Mouse (Mus musculus): Measurements from ENCODE around the gene March9. TPM values are rescaled to one million over a fixed set of nuclear protein-coding genes. Genes with fewer than 3 reads are reported as not detected.
A peak's percentile ranks its signal among the peaks of the same experiment; 100 is the strongest.

Gene March9
- polyA plus RNA-seq (2012; rRNA removed) = 1.9 and 6.9 TPM in 2 replicates

DNA sequence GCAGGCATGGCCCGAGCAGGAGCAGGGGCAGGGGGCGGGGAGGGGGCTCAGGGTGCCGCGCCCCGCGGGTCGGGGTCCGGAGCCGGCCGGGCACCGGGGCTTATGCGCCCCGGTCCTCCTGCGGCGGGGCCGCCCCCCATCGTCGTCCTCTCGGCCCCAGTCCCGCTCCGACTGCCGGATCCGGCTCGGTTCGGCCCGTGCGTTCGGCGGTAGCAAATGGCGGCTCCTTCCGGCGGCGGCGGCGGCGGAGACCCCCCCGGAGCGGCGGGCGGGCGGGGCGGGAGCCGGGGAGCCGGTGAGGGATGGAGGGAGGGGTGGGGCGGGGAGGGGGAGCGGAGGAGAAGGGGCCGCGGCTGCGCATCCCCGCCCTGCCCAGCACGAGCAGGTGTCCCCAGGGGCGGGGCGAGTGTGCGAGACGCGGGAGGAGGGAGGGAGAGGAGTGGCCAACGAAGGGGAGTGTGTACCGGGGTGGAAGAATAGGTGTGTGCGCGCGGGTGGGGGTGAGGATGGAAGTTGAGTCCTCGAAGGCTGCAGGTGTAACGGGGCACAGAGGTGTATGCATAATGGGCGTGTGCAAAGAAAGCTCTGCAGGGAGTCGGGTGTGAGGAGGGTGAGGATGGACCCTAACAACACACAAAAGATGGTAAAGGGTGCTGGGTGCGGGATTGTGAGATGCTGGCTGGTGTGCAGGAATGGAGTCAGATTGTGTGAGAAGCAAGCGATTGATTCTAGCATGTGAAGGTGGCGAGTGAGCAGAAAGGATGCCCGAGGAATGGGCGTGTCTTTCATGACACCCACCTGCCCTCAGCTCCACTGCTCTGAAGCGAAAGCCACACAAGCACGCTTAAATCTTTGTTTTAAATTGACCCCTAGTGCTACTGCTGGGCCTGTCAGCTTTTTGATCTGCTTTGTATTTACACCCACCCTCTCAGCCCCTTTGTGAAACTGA, at the start of gene March9:
Gene March9, minus strand, starts transcription at position 217 of the 949 bp plus-strand sequence.
- peaks cover 11% of the 10 kb centered on the region for H3K4me1 ChIP-seq (ENCODE audit: control insufficient read depth, insufficient read depth, insufficient read length, low read length)
- 1% methylated on average over 61 of the region's 72 CpGs for WGBS
- TF ChIP-seq POLR2A (IDR thresholded peaks at IDR 0.05; ENCODE audit: low read depth, low read length) (no peak), CTCF (IDR thresholded peaks at IDR 0.05; ENCODE audit: extremely low read depth, insufficient read length, insufficient replicate concordance, low read depth, low read length) (no peak)

GRCm38 (mm10) chr10:127108262-127108583, 48.2 kb upstream of the March9 start:
- WGBS = 65% methylated on average over 3 of the region's 3 CpGs
- peaks cover 18% of the 10 kb centered on the region for H3K36me3 ChIP-seq (ENCODE audit: control insufficient read depth, insufficient read depth, low read length)
- H3K4me1 ChIP-seq (ENCODE audit: control insufficient read depth, insufficient read depth, insufficient read length, low read length) = peaks cover 14% of the 10 kb centered on the region; the same call in 1 of the 2 replicates

More for the DNA sequence above, at the start of gene March9:
- peaks cover 9% of the 10 kb centered on the region for H3K27me3 ChIP-seq (ENCODE audit: control insufficient read depth, insufficient read depth, low read length)
- H3K4me3 ChIP-seq (ENCODE audit: low read depth, low read length) = peak within 1 kb of the TSS; percentile 75
- no peak within 1 kb of the TSS for H3K27ac ChIP-seq (ENCODE audit: insufficient read depth, low read depth, low read length)
- H3K36me3 ChIP-seq (ENCODE audit: control insufficient read depth, insufficient read depth, low read length) = peaks cover 10% of the 10 kb centered on the region

DNA sequence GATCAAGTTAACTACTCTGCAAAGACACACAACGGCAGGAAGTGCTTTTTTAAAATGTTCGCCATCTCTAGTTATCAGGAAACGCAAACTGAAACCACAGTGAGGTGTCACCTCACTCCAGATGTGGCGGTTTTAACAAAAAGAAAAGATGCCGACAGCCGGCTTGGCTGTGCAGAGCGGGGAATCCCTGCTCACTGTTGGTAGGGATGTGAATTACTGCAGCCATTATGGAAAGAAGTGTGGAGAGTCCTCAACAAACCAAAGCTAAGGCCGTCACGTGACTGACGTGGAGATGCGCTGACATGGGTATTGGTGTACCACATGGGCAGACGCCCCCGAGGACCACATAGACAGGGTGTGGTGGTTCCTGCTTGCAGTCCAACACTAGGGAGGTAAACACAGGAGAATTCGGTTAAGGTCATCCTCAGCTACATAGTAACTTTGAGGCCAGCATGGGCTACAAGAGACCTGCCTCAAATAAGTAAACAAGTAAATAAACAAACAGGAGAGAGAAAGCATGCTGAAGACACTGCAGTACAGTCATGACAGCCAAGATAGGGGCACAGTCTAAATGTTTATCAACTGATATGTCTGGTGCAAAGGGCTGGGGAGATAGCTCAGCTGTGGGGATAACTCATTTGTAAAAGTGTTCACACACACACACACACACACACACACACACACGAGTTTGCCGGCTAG, 47.7 kb upstream of the March9 start:
- Histone ChIP-seq H3K4me1 (ENCODE audit: control insufficient read depth, insufficient read depth, insufficient read length, low read length) (peaks cover 14% of the 10 kb centered on the region; the same call in 1 of the 2 replicates), H3K27ac (ENCODE audit: insufficient read depth, low read depth, low read length) (peak overlapping the region; percentile 23; the same call in 1 of the 2 replicates), H3K27me3 (ENCODE audit: control insufficient read depth, insufficient read depth, low read length) (no peaks in the 10 kb centered on the region), H3K4me3 (ENCODE audit: low read depth, low read length) (no peak overlapping the region), H3K36me3 (ENCODE audit: control insufficient read depth, insufficient read depth, low read length) (peaks cover 13% of the 10 kb centered on the region)
- WGBS = 82% methylated on average over 16 of the region's 16 CpGs
- no peak for TF ChIP-seq POLR2A (IDR thresholded peaks at IDR 0.05; ENCODE audit: low read depth, low read length)
- no peak for TF ChIP-seq CTCF (IDR thresholded peaks at IDR 0.05; ENCODE audit: extremely low read depth, insufficient read length, insufficient replicate concordance, low read depth, low read length)

More at GRCm38 (mm10) chr10:127108262-127108583, 48.2 kb upstream of the March9 start:
- Histone ChIP-seq H3K27ac (ENCODE audit: insufficient read depth, low read depth, low read length) (no peak overlapping the region), H3K4me3 (ENCODE audit: low read depth, low read length) (no peak overlapping the region), H3K27me3 (ENCODE audit: control insufficient read depth, insufficient read depth, low read length) (no peaks in the 10 kb centered on the region)
- TF ChIP-seq POLR2A (IDR thresholded peaks at IDR 0.05; ENCODE audit: low read depth, low read length) (no peak), CTCF (IDR thresholded peaks at IDR 0.05; ENCODE audit: extremely low read depth, insufficient read length, insufficient replicate concordance, low read depth, low read length) (no peak)

DNA sequence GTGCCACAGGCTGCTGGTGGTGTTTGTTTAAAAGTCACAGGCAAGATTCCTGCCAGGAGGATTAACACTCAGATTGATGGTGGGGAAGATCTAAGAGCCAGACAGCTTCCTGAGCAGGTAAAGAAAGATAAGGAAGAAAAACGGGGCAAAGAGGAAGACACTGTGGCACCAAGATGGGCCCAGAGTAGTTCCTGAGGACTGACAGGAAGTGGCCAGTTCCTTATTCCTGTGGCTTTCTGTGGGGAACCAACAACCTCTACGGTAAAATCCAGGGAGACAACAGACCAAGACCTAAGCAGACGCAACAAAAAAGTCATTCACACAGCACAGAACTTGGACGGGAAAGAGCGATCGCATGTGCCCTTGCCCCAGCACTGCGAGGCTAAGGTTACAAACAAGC, 43.6 kb upstream of the March9 start:
- Histone ChIP-seq H3K27ac (ENCODE audit: insufficient read depth, low read depth, low read length) (no peak overlapping the region), H3K36me3 (ENCODE audit: control insufficient read depth, insufficient read depth, low read length) (peaks cover 26% of the 10 kb centered on the region), H3K4me1 (ENCODE audit: control insufficient read depth, insufficient read depth, insufficient read length, low read length) (peaks cover 6% of the 10 kb centered on the region; the same call in 1 of the 2 replicates), H3K4me3 (ENCODE audit: low read depth, low read length) (no peak overlapping the region), H3K27me3 (ENCODE audit: control insufficient read depth, insufficient read depth, low read length) (no peaks in the 10 kb centered on the region)
- TF ChIP-seq POLR2A (IDR thresholded peaks at IDR 0.05; ENCODE audit: low read depth, low read length) (no peak), CTCF (IDR thresholded peaks at IDR 0.05; ENCODE audit: extremely low read depth, insufficient read length, insufficient replicate concordance, low read depth, low read length) (no peak)
- 68% methylated on average over 7 of the region's 7 CpGs for WGBS

DNA sequence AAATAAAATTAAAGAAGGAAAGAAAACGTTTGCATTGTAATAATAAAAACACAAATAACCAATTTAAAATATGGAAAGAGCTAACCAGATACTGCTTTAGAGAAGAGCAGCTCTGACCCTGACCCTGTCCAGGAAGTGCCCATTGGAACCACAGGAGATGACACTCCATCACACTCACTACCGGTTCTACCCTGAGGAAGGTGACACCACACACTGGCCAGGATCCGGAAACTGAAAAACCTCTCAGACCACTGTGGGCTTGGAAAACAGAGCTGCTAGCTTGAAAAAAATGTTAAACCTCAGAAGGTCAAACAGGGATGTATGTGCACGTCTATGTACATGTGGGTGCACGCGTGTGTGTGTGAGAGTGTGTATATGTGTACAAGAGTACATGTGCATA, 41.2 kb upstream of the March9 start:
- Histone ChIP-seq H3K36me3 (ENCODE audit: control insufficient read depth, insufficient read depth, low read length) (peaks cover 42% of the 10 kb centered on the region), H3K4me3 (ENCODE audit: low read depth, low read length) (no peak overlapping the region), H3K27me3 (ENCODE audit: control insufficient read depth, insufficient read depth, low read length) (no peaks in the 10 kb centered on the region), H3K4me1 (ENCODE audit: control insufficient read depth, insufficient read depth, insufficient read length, low read length) (no peaks in the 10 kb centered on the region), H3K27ac (ENCODE audit: insufficient read depth, low read depth, low read length) (no peak overlapping the region)
- TF ChIP-seq POLR2A (IDR thresholded peaks at IDR 0.05; ENCODE audit: low read depth, low read length) (no peak), CTCF (IDR thresholded peaks at IDR 0.05; ENCODE audit: extremely low read depth, insufficient read length, insufficient replicate concordance, low read depth, low read length) (no peak)
- 80% methylated on average over 6 of the region's 6 CpGs for WGBS

DNA sequence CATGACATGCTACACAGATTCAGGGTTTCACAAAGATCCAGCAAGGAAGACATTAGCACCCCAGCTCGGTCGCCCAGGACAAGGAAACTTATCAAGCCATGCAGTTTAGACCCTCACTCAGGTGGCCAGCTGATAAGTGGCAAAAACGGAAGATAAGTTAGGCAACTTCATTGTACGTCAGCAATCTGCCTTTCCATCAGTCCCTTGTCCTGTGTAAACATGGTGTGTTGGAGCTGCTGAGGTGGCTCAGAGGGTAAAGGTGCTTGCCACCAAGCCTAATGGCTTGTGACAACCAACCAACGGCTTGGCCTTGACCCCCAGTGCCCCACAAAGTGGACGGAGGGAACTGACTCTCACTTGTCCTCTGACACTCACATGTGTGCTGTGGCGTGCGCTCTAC, 40.4 kb upstream of the March9 start:
- WGBS = 79% methylated on average over 8 of the region's 8 CpGs
- H3K27ac ChIP-seq (ENCODE audit: insufficient read depth, low read depth, low read length) = no peak overlapping the region
- TF ChIP-seq POLR2A (IDR thresholded peaks at IDR 0.05; ENCODE audit: low read depth, low read length) = no peak
- TF ChIP-seq CTCF (IDR thresholded peaks at IDR 0.05; ENCODE audit: extremely low read depth, insufficient read length, insufficient replicate concordance, low read depth, low read length) = no peak
- no peaks in the 10 kb centered on the region for H3K27me3 ChIP-seq (ENCODE audit: control insufficient read depth, insufficient read depth, low read length)
- H3K4me3 ChIP-seq (ENCODE audit: low read depth, low read length) = no peak overlapping the region
- H3K36me3 ChIP-seq (ENCODE audit: control insufficient read depth, insufficient read depth, low read length) = peaks cover 45% of the 10 kb centered on the region
- H3K4me1 ChIP-seq (ENCODE audit: control insufficient read depth, insufficient read depth, insufficient read length, low read length) = no peaks in the 10 kb centered on the region

DNA sequence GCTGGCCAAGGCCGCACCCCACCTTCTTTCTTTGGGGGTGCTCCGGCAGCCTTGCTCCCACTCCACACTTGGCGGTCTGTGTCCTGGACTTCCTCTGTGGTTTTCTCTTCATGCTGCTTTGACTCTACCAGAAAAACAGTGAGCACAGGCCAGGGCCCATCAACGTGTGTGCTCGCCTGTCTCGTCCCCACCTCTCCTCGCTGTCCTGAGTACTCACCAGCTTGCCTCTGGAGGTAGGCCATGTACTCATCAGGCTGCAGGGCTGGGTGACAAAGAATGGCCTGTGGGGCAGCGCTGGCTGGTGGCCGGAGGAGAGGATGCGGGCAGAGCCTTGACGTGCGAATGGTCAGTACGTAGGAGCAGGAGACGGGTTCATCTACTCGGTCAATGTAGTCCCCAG, 39.9 kb upstream of the March9 start:
- TF ChIP-seq CTCF (IDR thresholded peaks at IDR 0.05; ENCODE audit: extremely low read depth, insufficient read length, insufficient replicate concordance, low read depth, low read length) (no peak), POLR2A (IDR thresholded peaks at IDR 0.05; ENCODE audit: low read depth, low read length) (no peak)
- Histone ChIP-seq H3K27ac (ENCODE audit: insufficient read depth, low read depth, low read length) (no peak overlapping the region), H3K27me3 (ENCODE audit: control insufficient read depth, insufficient read depth, low read length) (no peaks in the 10 kb centered on the region), H3K36me3 (ENCODE audit: control insufficient read depth, insufficient read depth, low read length) (peaks cover 48% of the 10 kb centered on the region), H3K4me1 (ENCODE audit: control insufficient read depth, insufficient read depth, insufficient read length, low read length) (no peaks in the 10 kb centered on the region), H3K4me3 (ENCODE audit: low read depth, low read length) (no peak overlapping the region)
- WGBS = 89% methylated on average over 15 of the region's 15 CpGs
